Mouse (Mus musculus): Measurements from ENCODE around the gene C130050O18Rik.

- no peak for TF ChIP-seq CTCF (IDR thresholded peaks at IDR 0.05; ENCODE audit: control insufficient read depth, insufficient read depth, insufficient read length)
- no peak for TF ChIP-seq USF1 (IDR thresholded peaks at IDR 0.05; ENCODE audit: low read depth)
- no peak for TF ChIP-seq MAX (IDR thresholded peaks at IDR 0.05)
- no peak for TF ChIP-seq MYOD1 (IDR thresholded peaks at IDR 0.05; ENCODE audit: control insufficient read depth, insufficient read length, low read depth)
- no peak for TF ChIP-seq CEBPB (IDR thresholded peaks at IDR 0.05; ENCODE audit: low read depth)
These were observed 30.2 kb upstream of the C130050O18Rik start for GRCm38 (mm10) chr5:139374841-139375240.
